Mouse (Mus musculus) thymus, adult 2 months (tissue): ENCODE data around the gene Cnn3. TPM values are rescaled to one million over a fixed set of nuclear protein-coding genes. Genes with fewer than 3 reads are reported as not detected.

Experiments used
- DNase-seq: peaks from one replicate; pipeline ENCODE4 v3.0.0; 2021
- H3K27ac ChIP-seq: fragments of 200-500 bp; 2 replicates; pipeline ENCODE4 v1.5.1; 2012; ENCODE audit warnings: low read length, control low read depth; ENCODE audit not compliant: control insufficient read depth, insufficient read depth
- H3K27me3 ChIP-seq: fragments of 200-500 bp; 2 replicates; pipeline ENCODE4 v1.6.1; 2012; ENCODE audit warnings: mild to moderate bottlenecking, low read length, moderate library complexity, mixed read lengths; ENCODE audit not compliant: control insufficient read depth, insufficient read depth
- H3K36me3 ChIP-seq: fragments of 200-500 bp; 2 replicates; pipeline ENCODE4 v1.6.1; 2012; ENCODE audit warnings: mild to moderate bottlenecking, low read length, moderate library complexity; ENCODE audit not compliant: control insufficient read depth, insufficient read depth
- H3K4me1 ChIP-seq: fragments of 200-500 bp; replicated peaks from 2 replicates; pipeline ENCODE4 v1.6.1; 2012; ENCODE audit warnings: low read length; ENCODE audit not compliant: control insufficient read depth, insufficient read depth
- H3K4me3 ChIP-seq: fragments of 200-500 bp; 2 replicates; pipeline ENCODE4 v1.5.1; 2012; ENCODE audit warnings: mild to moderate bottlenecking, low read length, control low read depth, moderate library complexity; ENCODE audit not compliant: control insufficient read depth, insufficient read depth
- CTCF ChIP-seq: fragments of 200-500 bp; IDR thresholded peaks from 2 replicates; pipeline ENCODE4 v1.5.1; 2012; ENCODE audit warnings: mild to moderate bottlenecking, control low read depth, low read length, moderate library complexity, borderline replicate concordance; ENCODE audit not compliant: control insufficient read depth, poor library complexity, insufficient read depth; ENCODE audit errors: extremely low read depth
- POLR2A ChIP-seq: fragments of 200-500 bp; IDR thresholded peaks from 2 replicates; pipeline ENCODE4 v1.6.1; 2012; ENCODE audit warnings: mild to moderate bottlenecking, low read length, control low read depth, moderate library complexity; ENCODE audit not compliant: control insufficient read depth, poor library complexity, insufficient read depth; ENCODE audit errors: extremely low read depth
- WGBS: fragments of 180-500 bp; shearing (Covaris S2); methylation state at CpG from one replicate; pipeline ENCODE4 v1.1.7; 2018; 5-methylcytosine and 5-hydroxymethylcytosine counted together
- polyA plus RNA-seq: library from polyadenylated mRNA; depleted of rRNA; stranded (reverse); fragments of >200 nt; gene quantifications from 2 replicates; pipeline ENCODE4 v1.2.3, GENCODE M21; 2012

The Cnn3 gene
- polyA plus RNA-seq, 1 experiment, result 212 TPM

GRCm38 (mm10) chr3:121471703-121472102 is 45.4 kb downstream of the Cnn3 start:
- H3K4me3 ChIP-seq, result no peak overlapping the region
- no peaks in the 10 kb centered on the region for H3K27me3 ChIP-seq
- whole genome bisulfite sequencing, result 97% methylated on average over 11 of the region's 11 CpGs
- no peak for TF ChIP-seq CTCF
- TF ChIP-seq POLR2A, result no peak
- no peak overlapping the region for H3K27ac ChIP-seq
- no peaks in the 10 kb centered on the region for H3K36me3 ChIP-seq
- peaks cover 40% of the 10 kb centered on the region for H3K4me1 ChIP-seq
- no peak for DNase-seq

GRCm38 (mm10) chr3:121474738-121475137 is 48.4 kb downstream of the Cnn3 start:
- DNase-seq, result peak; percentile 29
- Histone ChIP-seq H3K4me3 (no peak overlapping the region), H3K27me3 (no peaks in the 10 kb centered on the region), H3K4me1 (peaks cover 30% of the 10 kb centered on the region), H3K27ac (peak overlapping the region; percentile 37), H3K36me3 (no peaks in the 10 kb centered on the region)
- no peak for TF ChIP-seq CTCF
- TF ChIP-seq POLR2A, result no peak
- 3% methylated on average over 3 of the region's 3 CpGs for WGBS

- H3K27me3 ChIP-seq, result no peaks in the 10 kb centered on the region
- H3K4me3 ChIP-seq, result no peak overlapping the region
- DNase-seq, result no peak
- H3K36me3 ChIP-seq, result no peaks in the 10 kb centered on the region
- no peak overlapping the region for H3K27ac ChIP-seq
- TF ChIP-seq POLR2A (no peak), CTCF (no peak)
- H3K4me1 ChIP-seq, result peaks cover 23% of the 10 kb centered on the region
- WGBS, result 90% methylated on average over 26 of the region's 26 CpGs
Observed at GRCm38 (mm10) chr3:121480030-121480960, 54.0 kb downstream of the Cnn3 start.

GRCm38 (mm10) chr3:121480961-121481436 is 54.7 kb downstream of the Cnn3 start:
- Histone ChIP-seq H3K4me1 (peaks cover 18% of the 10 kb centered on the region), H3K27ac (no peak overlapping the region), H3K36me3 (no peaks in the 10 kb centered on the region), H3K27me3 (no peaks in the 10 kb centered on the region), H3K4me3 (no peak overlapping the region)
- no peak for TF ChIP-seq POLR2A
- no peak for TF ChIP-seq CTCF
- WGBS, result 77% methylated on average over 8 of the region's 8 CpGs
- no peak for DNase-seq

GRCm38 (mm10) chr3:121481564-121481963 is 55.3 kb downstream of the Cnn3 start:
- DNase-seq, result no peak
- TF ChIP-seq CTCF (no peak), POLR2A (no peak)
- no peaks in the 10 kb centered on the region for H3K36me3 ChIP-seq
- H3K27me3 ChIP-seq, result no peaks in the 10 kb centered on the region
- no peak overlapping the region for H3K4me3 ChIP-seq
- 73% methylated on average over 6 of the region's 6 CpGs for WGBS
- H3K4me1 ChIP-seq, result peaks cover 14% of the 10 kb centered on the region
- no peak overlapping the region for H3K27ac ChIP-seq

GRCm38 (mm10) chr3:121483266-121484161 is 57.2 kb downstream of the Cnn3 start:
- WGBS, result 78% methylated on average over 25 of the region's 25 CpGs
- Histone ChIP-seq H3K4me1 (peaks cover 9% of the 10 kb centered on the region), H3K27ac (no peak overlapping the region), H3K4me3 (no peak overlapping the region), H3K36me3 (no peaks in the 10 kb centered on the region), H3K27me3 (no peaks in the 10 kb centered on the region)
- no peak for DNase-seq
- no peak for TF ChIP-seq CTCF
- no peak for TF ChIP-seq POLR2A
